Mouse (Mus musculus) megakaryocyte, embryonic 14.5 days (primary cell): ENCODE measurements around the gene Gm17359.

Source experiments
- FLI1 ChIP-seq: IDR thresholded peaks from 2 replicates; pipeline ENCODE4 v1.6.1; 2012; ENCODE audit warnings: low read length, inconsistent platforms, mixed read lengths
- GATA1 ChIP-seq: IDR thresholded peaks from 3 replicates; pipeline ENCODE4 v1.6.1; 2012; ENCODE audit warnings: mixed read lengths, low read length, inconsistent platforms, borderline replicate concordance

GRCm38 (mm10) chr3:79366098-79366497 lies 29.6 kb downstream of the Gm17359 start:
- TF ChIP-seq FLI1 = no peak
- TF ChIP-seq GATA1 = no peak
